Mouse (Mus musculus): ENCODE measurements around the gene Fut11.

DNA sequence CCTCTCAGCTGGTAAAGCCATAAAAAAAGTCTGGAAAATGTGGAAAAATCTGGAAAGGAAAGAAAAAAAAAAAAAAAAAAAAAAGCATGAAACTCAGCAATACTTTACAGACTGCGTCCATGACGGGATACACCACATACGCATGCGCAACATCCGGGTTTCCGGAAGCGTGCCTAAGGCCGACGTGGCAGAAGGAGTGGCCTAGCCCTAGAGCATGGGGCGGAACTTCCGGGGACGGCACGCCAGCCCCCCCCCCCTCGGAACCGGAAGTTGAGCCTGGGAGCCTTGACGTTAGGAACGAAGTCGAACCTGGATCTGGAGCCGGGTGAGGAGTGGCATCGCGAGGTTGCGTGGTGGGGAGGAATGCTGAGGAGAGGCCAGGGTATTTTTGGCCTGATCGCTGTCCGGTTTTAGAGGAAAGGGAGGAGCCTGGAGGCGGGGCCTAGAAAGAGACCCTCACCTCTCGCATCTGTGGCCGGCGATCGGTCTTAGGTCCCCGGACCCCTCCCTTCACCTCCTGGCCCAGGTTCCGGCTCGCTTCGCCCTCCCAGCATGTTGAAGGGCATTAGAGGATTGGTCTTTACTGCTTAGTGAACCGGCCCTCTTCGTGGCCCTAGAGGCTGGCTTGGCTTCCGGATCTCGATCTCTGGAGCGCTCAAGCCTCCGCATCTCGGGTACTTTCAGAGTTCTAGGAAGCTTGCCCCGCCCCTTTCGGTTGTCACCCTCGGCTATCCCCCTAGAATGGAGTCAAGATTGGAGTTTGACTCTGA lies 20.5 kb upstream of the Fut11 start, which contains the start of gene Sec24c:
- TF ChIP-seq POLR2A (IDR thresholded peaks at IDR 0.05; ENCODE audit: insufficient read depth, low read depth, low read length) (peak; percentile 92), CTCF (IDR thresholded peaks at IDR 0.05) (no peak), EP300 (IDR thresholded peaks at IDR 0.05; ENCODE audit: insufficient read depth, low read depth, low read length) (peak; percentile 66; the same call in 1 of the 2 replicates)

Measured in heart, adult 2 months (tissue).